Mouse (Mus musculus) lung, adult 2 months (tissue): Measurements from ENCODE around the gene Pdcd2.

Experiments used
- CTCF ChIP-seq: fragments of 200-500 bp; IDR thresholded peaks from 2 replicates; pipeline ENCODE4 v1.5.1; 2011; ENCODE audit warnings: mild to moderate bottlenecking, low read length, control low read depth; ENCODE audit not compliant: insufficient read depth
- POLR2A ChIP-seq: fragments of 200-500 bp; IDR thresholded peaks from 2 replicates; pipeline ENCODE4 v1.6.1; 2011; ENCODE audit warnings: low read depth, mild to moderate bottlenecking, control low read depth, low read length, borderline replicate concordance; ENCODE audit errors: extremely low read depth

- TF ChIP-seq POLR2A (no peak), CTCF (no peak)
These were observed 3.0 kb upstream of the Pdcd2 start for GRCm38 (mm10) chr17:15530141-15530540.
